Mouse (Mus musculus) E14TG2a.4 (cell line): ENCODE results near the gene Hecw1.
A peak's percentile ranks its signal among the peaks of the same experiment; 100 is the strongest.

Source experiments
- H3K27me3 ChIP-seq: 2 replicates; pipeline ENCODE4 v1.6.1; 2014; ENCODE audit warnings: low read length, control low read depth; ENCODE audit not compliant: insufficient read depth
- H3K36me3 ChIP-seq: 2 replicates; pipeline ENCODE4 v1.6.1; 2014; ENCODE audit warnings: low read length, control low read depth; ENCODE audit not compliant: insufficient read depth
- H3K4me1 ChIP-seq: replicated peaks from 2 replicates; pipeline ENCODE4 v1.6.1; 2014; ENCODE audit warnings: low read depth, low read length, control low read depth
- H3K4me3 ChIP-seq: replicated peaks from 2 replicates; pipeline ENCODE4 v1.5.1; 2014; ENCODE audit warnings: mild to moderate bottlenecking, low read length
- H3K9me3 ChIP-seq: 2 replicates; pipeline ENCODE4 v1.6.1; 2014; ENCODE audit warnings: low read length, control low read depth
- CTCF ChIP-seq: conservative IDR thresholded peaks from 2 replicates; pipeline ENCODE4 v1.5.1; 2014; ENCODE audit warnings: low read length
- NANOG ChIP-seq: IDR thresholded peaks from 2 replicates; pipeline ENCODE4 v1.6.1; 2014; ENCODE audit warnings: borderline replicate concordance, low read length, mixed read lengths
- POU5F1 ChIP-seq: IDR thresholded peaks from 2 replicates; pipeline ENCODE4 v1.6.1; 2014; ENCODE audit warnings: low read length, borderline replicate concordance

The Hecw1 gene

DNA sequence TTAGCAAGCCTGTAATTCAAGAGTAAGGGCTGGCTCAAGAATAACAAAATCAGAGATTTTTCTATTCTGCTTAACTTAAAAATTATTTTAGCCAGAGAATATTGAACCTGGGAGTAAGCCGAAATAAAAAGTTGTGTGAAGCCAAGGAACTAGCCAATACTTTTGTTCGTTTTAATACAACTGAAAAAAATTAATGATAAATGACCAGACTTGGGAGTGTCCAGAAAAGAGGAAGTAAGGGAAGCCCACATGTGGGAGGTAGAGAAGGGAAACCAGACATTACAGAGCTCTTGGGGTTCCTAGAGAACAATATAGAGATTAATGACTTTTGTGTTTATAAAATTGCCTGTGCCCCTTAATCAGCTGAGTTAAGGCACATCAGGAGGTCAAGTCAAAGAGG is 66.0 kb downstream of the Hecw1 start:
- Histone ChIP-seq H3K27me3 (no peaks in the 10 kb centered on the region), H3K4me1 (no peaks in the 10 kb centered on the region), H3K9me3 (peaks cover 6% of the 10 kb centered on the region; the same call in 1 of the 2 replicates), H3K4me3 (no peak overlapping the region), H3K36me3 (no peaks in the 10 kb centered on the region)
- TF ChIP-seq CTCF = no peak
- TF ChIP-seq POU5F1 = no peak
- TF ChIP-seq NANOG = no peak

DNA sequence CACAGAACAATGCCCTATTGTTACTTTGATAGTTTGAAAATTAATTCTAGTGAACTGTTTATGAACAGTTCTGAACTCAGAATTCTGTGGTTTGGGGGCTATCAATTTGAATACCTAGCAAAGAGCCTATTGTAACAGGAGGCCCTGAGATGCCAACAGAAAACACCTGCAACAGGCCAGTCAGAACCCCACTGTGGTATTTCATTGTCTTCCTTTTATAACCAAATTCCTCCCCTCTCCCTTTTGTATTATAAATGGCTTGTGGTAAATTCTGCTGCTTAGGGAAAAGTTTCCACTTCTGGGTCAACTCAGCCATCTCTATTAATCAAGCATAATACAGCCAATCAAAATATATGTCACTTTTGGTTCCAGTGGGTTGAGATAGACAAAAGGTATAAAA is 83.5 kb downstream of the Hecw1 start:
- peaks cover 15% of the 10 kb centered on the region for H3K4me1 ChIP-seq
- H3K9me3 ChIP-seq = no peaks in the 10 kb centered on the region
- no peaks in the 10 kb centered on the region for H3K27me3 ChIP-seq
- no peak overlapping the region for H3K4me3 ChIP-seq
- no peaks in the 10 kb centered on the region for H3K36me3 ChIP-seq
- TF ChIP-seq CTCF (no peak), POU5F1 (no peak), NANOG (peak; percentile 85; the same call in 1 of the 2 replicates)

DNA sequence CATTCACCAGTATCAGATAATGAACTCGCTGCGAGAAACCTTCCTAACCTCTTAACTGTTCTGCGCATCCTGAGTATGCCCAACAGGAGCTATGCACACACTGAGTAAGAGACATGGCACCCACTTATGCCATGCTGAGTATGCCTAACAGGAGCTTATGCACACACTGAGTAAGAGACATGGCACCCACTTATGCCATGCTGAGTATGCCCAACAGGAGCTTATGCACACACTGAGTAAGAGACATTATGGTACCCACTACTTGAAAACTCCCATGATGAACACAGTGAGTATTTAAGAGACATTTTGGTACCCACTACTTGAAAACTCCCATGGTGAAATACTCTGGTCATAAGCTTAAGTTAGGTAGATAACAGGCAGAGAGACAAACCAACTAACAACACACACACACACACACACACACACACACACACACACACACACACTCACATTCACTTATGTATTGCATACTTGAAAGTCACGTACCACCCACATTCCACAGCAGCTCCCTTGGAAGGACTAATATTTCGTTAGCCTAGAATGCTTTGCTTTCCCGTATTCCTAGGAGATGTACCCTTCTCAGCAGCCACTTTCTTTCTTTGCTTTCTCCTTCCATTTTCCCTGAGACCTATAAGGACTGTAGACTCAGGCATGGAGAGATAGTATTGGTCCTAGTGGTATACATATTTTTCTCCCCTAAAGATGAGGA is 94.0 kb downstream of the Hecw1 start:
- no peaks in the 10 kb centered on the region for H3K27me3 ChIP-seq

DNA sequence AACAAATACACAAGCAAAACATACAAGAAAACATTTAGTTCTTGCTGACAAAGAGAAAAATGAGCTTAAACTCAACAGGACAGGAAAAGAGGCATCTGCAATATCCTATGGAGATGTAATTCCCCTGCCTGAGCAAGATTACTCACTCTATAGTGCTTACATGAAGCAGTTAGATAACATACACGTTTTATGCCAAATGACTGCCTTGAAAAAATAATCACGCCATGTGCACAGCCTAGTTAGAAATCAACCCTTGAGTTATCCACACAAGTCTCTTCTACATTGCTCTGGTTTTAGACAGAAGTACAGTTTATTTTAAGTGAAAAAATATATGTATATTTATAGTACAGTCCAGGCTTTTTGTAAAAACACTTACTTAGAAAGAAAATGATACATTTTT is 98.2 kb downstream of the Hecw1 start:
- peaks cover 4% of the 10 kb centered on the region; the same call in 1 of the 2 replicates for H3K9me3 ChIP-seq
- TF ChIP-seq POU5F1 = no peak
- TF ChIP-seq NANOG = no peak
- no peak for TF ChIP-seq CTCF
- peaks cover 19% of the 10 kb centered on the region for H3K4me1 ChIP-seq
- no peaks in the 10 kb centered on the region for H3K27me3 ChIP-seq
- no peak overlapping the region for H3K4me3 ChIP-seq
- no peaks in the 10 kb centered on the region for H3K36me3 ChIP-seq

More for the DNA sequence above, 94.0 kb downstream of the Hecw1 start:
- Histone ChIP-seq H3K4me1 (peaks cover 19% of the 10 kb centered on the region), H3K4me3 (no peak overlapping the region), H3K9me3 (peaks cover 4% of the 10 kb centered on the region; the same call in 1 of the 2 replicates), H3K36me3 (no peaks in the 10 kb centered on the region)
- no peak for TF ChIP-seq POU5F1
- TF ChIP-seq CTCF = no peak
- no peak for TF ChIP-seq NANOG

DNA sequence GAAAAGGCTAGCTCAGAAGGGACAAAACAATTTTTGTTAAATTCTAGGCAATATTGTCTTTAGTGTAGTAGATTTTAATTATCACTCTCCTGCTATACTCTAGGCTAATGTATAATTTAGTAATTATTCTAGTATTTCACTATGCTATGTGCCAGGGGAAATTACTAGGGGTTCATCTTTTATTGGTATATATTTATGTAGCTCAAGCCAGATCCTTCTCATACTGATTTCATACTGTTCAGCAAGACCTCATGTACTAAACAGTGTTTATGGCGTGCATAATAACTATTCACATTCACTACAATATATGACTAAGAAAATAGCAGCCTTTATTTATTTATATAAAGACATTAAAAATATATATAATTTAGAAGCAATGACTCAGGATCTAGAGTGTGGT is 109.6 kb downstream of the Hecw1 start:
- TF ChIP-seq POU5F1 = no peak
- Histone ChIP-seq H3K4me3 (no peak overlapping the region), H3K27me3 (no peaks in the 10 kb centered on the region), H3K36me3 (no peaks in the 10 kb centered on the region), H3K4me1 (peaks cover 26% of the 10 kb centered on the region), H3K9me3 (no peaks in the 10 kb centered on the region)

DNA sequence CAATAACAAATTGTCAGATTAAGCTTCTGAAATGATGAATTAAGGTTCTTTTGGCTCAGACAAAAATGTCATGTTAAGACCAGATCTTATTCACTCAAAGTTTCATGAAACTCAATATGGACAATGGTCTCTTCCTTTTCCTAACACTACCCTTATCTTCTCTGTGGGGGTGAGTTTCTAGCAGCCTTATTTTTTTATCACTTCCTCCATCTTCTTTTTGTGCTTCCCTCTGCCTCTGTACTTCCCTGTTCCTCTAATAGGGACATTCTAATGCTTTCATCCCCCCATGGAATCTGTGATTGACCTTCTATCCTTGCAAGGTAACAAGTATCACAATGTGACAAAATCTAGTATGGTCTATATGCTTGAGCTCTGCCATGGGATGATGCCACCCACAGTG is 148.6 kb downstream of the Hecw1 start:
- no peaks in the 10 kb centered on the region for H3K27me3 ChIP-seq
- no peaks in the 10 kb centered on the region for H3K4me1 ChIP-seq
- H3K36me3 ChIP-seq = no peaks in the 10 kb centered on the region
- no peak overlapping the region for H3K4me3 ChIP-seq
- TF ChIP-seq CTCF = no peak
- TF ChIP-seq NANOG = no peak
- no peak for TF ChIP-seq POU5F1
- H3K9me3 ChIP-seq = no peaks in the 10 kb centered on the region

DNA sequence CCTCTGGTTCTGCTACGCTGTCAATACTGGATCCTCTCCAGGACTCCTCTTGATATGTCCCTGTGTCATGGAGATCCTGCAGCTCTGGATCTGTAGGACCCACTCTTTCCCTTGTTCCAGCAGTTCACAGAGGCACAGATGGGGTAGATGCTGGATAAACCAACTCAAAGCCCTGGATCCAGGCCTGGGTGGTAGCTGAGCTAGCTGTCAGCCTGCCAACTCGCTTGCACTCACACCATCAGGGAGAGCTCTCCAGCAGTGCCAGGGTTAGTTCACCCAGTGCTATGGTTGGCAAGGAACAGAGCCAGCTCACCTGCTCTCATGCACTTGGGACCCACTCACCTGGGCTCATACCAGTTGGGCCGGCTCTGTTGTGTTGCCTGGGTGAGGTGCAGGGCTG is 157.5 kb downstream of the Hecw1 start:
- TF ChIP-seq POU5F1 = no peak
- no peak for TF ChIP-seq CTCF
- TF ChIP-seq NANOG = no peak
- Histone ChIP-seq H3K4me1 (no peaks in the 10 kb centered on the region), H3K36me3 (no peaks in the 10 kb centered on the region), H3K27me3 (no peaks in the 10 kb centered on the region), H3K4me3 (no peak overlapping the region), H3K9me3 (no peaks in the 10 kb centered on the region)

DNA sequence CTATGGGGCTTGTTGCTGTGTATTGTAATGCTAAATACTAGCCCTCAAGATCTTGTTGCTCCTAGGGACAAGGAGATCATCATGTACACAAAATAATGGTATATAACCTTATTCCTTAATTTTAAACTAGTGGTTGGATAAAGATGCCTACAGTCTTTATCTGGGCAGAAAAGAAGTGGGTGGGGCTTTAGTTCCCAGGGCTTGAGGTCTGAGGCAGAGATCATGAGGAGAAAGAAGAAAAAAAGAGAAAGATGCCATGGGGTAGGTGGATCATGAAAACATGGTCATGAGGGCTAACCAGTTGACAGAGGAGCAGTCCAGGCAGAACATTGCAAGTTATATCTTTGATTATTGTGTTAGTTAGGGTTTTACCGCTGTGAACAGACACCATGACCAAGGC is 195.8 kb downstream of the Hecw1 start:
- Histone ChIP-seq H3K36me3 (no peaks in the 10 kb centered on the region), H3K4me3 (no peak overlapping the region), H3K27me3 (no peaks in the 10 kb centered on the region), H3K4me1 (no peaks in the 10 kb centered on the region), H3K9me3 (no peaks in the 10 kb centered on the region)
- TF ChIP-seq NANOG (no peak), CTCF (no peak), POU5F1 (no peak)

DNA sequence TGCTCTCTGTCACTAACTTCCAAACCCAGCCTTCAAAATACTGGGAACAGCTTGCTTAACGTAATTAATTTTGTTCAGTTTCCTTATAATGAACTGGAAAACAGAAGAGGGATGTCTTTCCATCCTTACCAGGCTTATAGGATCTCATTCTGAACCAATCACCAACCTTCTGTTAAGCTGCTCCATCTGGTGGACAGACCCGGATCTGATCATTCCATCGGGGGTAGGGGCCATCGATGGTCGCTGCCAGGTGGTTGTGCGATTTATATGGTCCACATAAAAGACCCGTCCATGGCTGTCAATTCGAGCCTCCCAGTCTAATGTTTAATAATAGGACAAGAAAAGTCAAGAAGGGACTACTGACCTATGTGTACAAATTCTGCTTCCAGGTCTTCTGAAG is 216.4 kb downstream of the Hecw1 start:
- H3K27me3 ChIP-seq = no peaks in the 10 kb centered on the region
- no peaks in the 10 kb centered on the region for H3K36me3 ChIP-seq
- H3K4me3 ChIP-seq = no peak overlapping the region
- H3K9me3 ChIP-seq = no peaks in the 10 kb centered on the region
- H3K4me1 ChIP-seq = no peaks in the 10 kb centered on the region
- TF ChIP-seq CTCF (peak; percentile 36; the same call in 1 of the 2 replicates), POU5F1 (no peak)

DNA sequence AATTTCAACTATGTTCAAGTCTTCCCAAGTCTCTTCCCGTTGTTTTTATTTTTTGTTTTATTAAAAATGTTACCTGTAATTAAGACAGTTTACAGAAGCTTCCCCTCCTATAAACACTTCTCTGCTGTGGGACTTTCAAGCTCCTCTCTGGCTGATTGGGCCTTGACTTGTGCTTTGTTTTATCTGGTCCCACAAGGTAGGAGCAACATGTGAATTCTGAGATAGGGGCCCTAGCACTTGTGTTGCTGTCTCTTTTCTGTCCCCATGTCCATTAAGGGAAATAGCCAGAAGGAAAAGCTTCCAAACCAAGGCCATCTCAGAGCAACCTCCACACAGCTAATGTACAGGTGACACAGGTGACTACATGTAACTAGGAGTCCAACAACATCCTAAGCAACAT is 218.9 kb downstream of the Hecw1 start:
- Histone ChIP-seq H3K9me3 (no peaks in the 10 kb centered on the region), H3K36me3 (no peaks in the 10 kb centered on the region), H3K4me3 (no peak overlapping the region), H3K4me1 (no peaks in the 10 kb centered on the region), H3K27me3 (no peaks in the 10 kb centered on the region)
- TF ChIP-seq CTCF = no peak
- no peak for TF ChIP-seq POU5F1
- no peak for TF ChIP-seq NANOG
